Mouse (Mus musculus) midbrain, postnatal 0 days (tissue): ENCODE measurements around the gene Fhdc1. TPM values are rescaled to one million over a fixed set of nuclear protein-coding genes. Genes with fewer than 3 reads are reported as not detected.

Experiments used
- ATAC-seq: fragments of 200-750 bp; cut with Nextera tagmentation; 2 replicates; pipeline ENCODE4 v1.8.0; 2017; ENCODE audit warnings: moderate number of reproducible peaks, mild to moderate bottlenecking, moderate TSS enrichment, moderate library complexity; ENCODE audit not compliant: low FRiP score
- DNase-seq: peaks from one replicate; pipeline ENCODE4 v3.0.0-alpha.2; 2015; ENCODE audit warnings: low spot score
- H3K27ac ChIP-seq: fragments of 300-500 bp; sonication (generic); 2 replicates; pipeline ENCODE4 v1.5.1; 2014; ENCODE audit warnings: low read depth, mild to moderate bottlenecking, low read length, mixed read lengths
- H3K27me3 ChIP-seq: fragments of 300-500 bp; sonication (generic); 2 replicates; pipeline ENCODE4 v1.6.1; 2014; ENCODE audit warnings: low read length, control low read depth, mixed read lengths; ENCODE audit not compliant: insufficient read depth
- H3K36me3 ChIP-seq: fragments of 300-500 bp; sonication (generic); 2 replicates; pipeline ENCODE4 v1.6.1; 2014; ENCODE audit warnings: low read length, control low read depth, mixed read lengths; ENCODE audit not compliant: insufficient read depth
- H3K4me1 ChIP-seq: fragments of 300-500 bp; sonication (generic); 2 replicates; pipeline ENCODE4 v1.6.1; 2014; ENCODE audit warnings: mild to moderate bottlenecking, control low read depth, antibody characterized with exemption, low read length, mixed read lengths; ENCODE audit not compliant: insufficient read depth
- H3K4me2 ChIP-seq: fragments of 300-500 bp; sonication (generic); 2 replicates; pipeline ENCODE4 v1.6.1; 2014; ENCODE audit warnings: low read depth, mild to moderate bottlenecking, low read length, mixed read lengths; ENCODE audit not compliant: poor library complexity, severe bottlenecking
- H3K4me3 ChIP-seq: fragments of 300-500 bp; sonication (generic); 2 replicates; pipeline ENCODE4 v1.5.1; 2014; ENCODE audit warnings: low read depth, mild to moderate bottlenecking, low read length, moderate library complexity
- H3K9ac ChIP-seq: fragments of 300-500 bp; sonication (generic); replicated peaks from 2 replicates; pipeline ENCODE4 v1.6.1; 2014; ENCODE audit warnings: mild to moderate bottlenecking, low read length, moderate library complexity, mixed read lengths; ENCODE audit not compliant: poor library complexity, severe bottlenecking
- H3K9me3 ChIP-seq: fragments of 300-500 bp; sonication (generic); 2 replicates; pipeline ENCODE4 v1.6.1; 2016; ENCODE audit warnings: low read length, control low read depth
- CTCF ChIP-seq: IDR thresholded peaks from 2 replicates; pipeline ENCODE4 v1.5.1; 2016; ENCODE audit warnings: antibody characterized with exemption, mild to moderate bottlenecking
- WGBS: fragments of 180-500 bp; shearing (Covaris S2); extraction: QIAGEN DNeasy Blood & Tissue Kit; methylation state at CpG from one replicate; pipeline ENCODE4 v1.1.7; 2014; 5-methylcytosine and 5-hydroxymethylcytosine counted together
- polyA plus RNA-seq: library from polyadenylated mRNA; unstranded; fragments of >200 nt; fragmentation: Nextera tagmentation; extraction: Ambion mirVana; gene quantifications from 2 replicates; pipeline ENCODE4 v1.2.1, GENCODE M21; 2015
- total RNA-seq: library from RNA; depleted of rRNA; stranded (reverse); fragments of >200 nt; gene quantifications from 2 replicates; pipeline ENCODE4 v1.2.3, GENCODE M21; 2014; rRNA removed

Fhdc1 gene
- 3.7 and 3.8 TPM in 2 replicates for total RNA-seq
- polyA plus RNA-seq, result 3.0 TPM in 2 replicates

DNA sequence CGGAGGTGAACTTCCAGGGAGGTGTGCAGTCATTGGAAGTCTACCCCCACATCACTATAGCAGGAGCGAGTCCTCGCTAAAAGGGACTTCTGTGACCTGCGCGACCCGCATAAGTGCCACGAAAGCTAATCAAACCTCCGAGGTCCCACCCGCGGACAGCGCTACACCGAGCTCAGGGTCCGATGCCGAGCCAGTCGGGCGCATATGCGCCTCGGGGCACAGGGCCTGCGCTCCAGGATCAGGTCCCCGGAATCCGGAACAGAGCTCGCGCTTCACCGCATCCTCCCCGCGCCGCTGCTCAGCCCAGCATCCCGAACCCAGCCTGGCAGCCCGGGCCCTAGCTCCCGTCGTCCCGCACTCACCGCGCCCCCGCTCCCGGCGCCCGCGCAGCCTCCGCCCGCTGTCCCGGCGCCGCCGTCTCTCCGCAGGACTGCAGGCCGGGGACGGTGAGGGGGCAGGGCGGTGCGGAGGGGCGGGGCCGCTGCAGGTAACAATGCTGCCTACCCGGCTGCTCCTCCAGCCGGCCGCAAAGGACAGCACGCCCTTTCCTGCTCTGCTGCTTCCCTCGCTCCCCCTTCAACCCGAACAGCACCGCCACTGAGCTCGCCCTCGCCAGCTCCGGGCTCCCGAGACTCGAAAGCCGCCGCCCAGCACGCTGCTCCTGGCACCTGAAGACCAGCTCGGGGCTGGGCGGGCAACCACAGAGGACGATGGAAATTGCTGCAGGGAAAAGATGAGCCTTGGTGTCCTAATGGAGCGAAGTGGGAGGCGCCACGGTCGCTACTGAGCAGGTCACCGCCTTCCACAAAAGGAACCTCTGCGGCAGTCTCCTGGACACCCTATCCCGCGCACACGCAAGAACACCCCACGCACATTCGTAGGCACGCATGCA is at the start of gene Fhdc1:
Gene Fhdc1 (minus strand): TSS at position 424 of the 892 bp plus-strand sequence.
- WGBS, result under 1% methylated on average over 79 of the region's 82 CpGs
- peak within 1 kb of the TSS; percentile 51; the same call in 1 of the 2 replicates for H3K27ac ChIP-seq
- peak within 1 kb of the TSS; percentile 59 for H3K9ac ChIP-seq
- peak; percentile 14; the same call in 1 of the 2 replicates for TF ChIP-seq CTCF
- 0 out of 2 replicates have a peak, but pooled peaks cover 9% of the 10 kb centered on the region for H3K27me3 ChIP-seq
- ATAC-seq (peak; percentile 72), DNase-seq (peak; percentile 35)
- peaks cover 12% of the 10 kb centered on the region; the same call in 1 of the 2 replicates for H3K4me1 ChIP-seq
- no peaks in the 10 kb centered on the region for H3K36me3 ChIP-seq
- H3K9me3 ChIP-seq, result no peaks in the 10 kb centered on the region
- peak within 1 kb of the TSS; percentile 94 for H3K4me2 ChIP-seq
- peak within 1 kb of the TSS; percentile 71 for H3K4me3 ChIP-seq

DNA sequence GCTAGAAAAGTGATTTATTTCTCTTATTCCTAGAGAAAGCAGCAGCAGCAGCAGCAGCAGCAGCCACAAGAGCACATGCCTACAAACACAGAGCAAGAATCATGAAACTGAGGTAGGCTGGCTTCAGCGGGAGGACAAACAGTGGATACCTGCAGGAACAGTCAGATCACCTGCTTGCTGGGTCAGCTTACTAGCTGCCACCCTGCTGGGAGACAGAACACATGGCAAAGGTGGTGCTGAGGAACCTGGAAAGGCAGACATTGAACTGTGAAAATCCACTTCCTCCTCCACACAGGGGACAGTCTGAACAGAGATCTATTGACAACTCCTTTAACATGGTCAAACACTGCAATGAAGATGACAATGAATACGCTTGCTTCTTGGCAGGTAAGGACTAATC is 48.8 kb upstream of the Fhdc1 start:
- Histone ChIP-seq H3K9ac (no peak overlapping the region), H3K9me3 (no peaks in the 10 kb centered on the region), H3K27ac (no peak overlapping the region), H3K4me2 (no peak overlapping the region), H3K4me3 (no peak overlapping the region), H3K27me3 (no peaks in the 10 kb centered on the region), H3K4me1 (no peaks in the 10 kb centered on the region), H3K36me3 (no peaks in the 10 kb centered on the region)
- WGBS, result 90% methylated on average over 2 of the region's 2 CpGs
- ATAC-seq (no peak), DNase-seq (no peak)
- no peak for TF ChIP-seq CTCF

DNA sequence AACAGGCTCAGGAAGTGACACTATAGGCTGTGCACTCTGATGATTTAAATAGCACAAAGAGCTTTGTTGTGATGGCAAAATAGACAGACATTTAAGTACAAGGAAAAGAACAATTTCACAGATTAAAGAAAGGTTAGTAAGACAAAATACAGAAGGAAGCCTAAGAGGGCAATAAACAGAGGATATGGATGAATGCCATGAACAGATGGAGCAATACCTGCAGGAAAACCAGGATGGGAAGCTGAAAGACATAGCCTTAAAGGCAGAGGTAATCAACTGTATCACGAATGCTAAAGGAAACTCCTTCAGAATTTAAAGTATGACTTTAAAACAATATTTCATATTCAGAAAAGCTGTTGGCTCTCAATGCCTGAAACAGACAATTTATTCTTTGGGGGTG is 44.7 kb upstream of the Fhdc1 start:
- 83% methylated on average over 1 of the region's 1 CpGs for WGBS
- Histone ChIP-seq H3K27me3 (no peaks in the 10 kb centered on the region), H3K4me1 (no peaks in the 10 kb centered on the region), H3K4me2 (no peak overlapping the region), H3K9ac (no peak overlapping the region), H3K4me3 (no peak overlapping the region), H3K27ac (no peak overlapping the region), H3K36me3 (no peaks in the 10 kb centered on the region), H3K9me3 (no peaks in the 10 kb centered on the region)
- ATAC-seq (no peak), DNase-seq (no peak)
- TF ChIP-seq CTCF, result no peak

DNA sequence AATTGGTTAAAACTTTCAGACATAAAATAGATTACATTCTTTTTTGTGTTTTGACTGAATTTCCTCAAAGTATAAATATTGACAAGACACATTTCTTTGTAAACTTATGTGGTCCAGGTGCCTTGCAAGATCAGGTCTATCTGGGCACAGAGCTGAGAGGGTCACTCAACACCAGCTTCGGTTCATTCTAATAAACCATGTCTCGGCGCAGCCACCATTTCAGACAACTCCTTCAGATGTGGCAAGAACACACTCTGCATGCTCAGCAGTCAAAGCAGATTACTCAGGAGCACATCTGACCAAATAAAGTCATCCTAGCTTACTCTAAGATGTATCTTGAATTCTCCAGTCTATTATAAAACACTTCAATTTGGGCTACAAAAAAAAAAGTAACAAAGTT is 35.9 kb upstream of the Fhdc1 start:
- H3K4me3 ChIP-seq, result no peak overlapping the region
- H3K4me1 ChIP-seq, result no peaks in the 10 kb centered on the region
- DNase-seq (no peak), ATAC-seq (no peak)
- no peaks in the 10 kb centered on the region for H3K9me3 ChIP-seq
- no peak for TF ChIP-seq CTCF
- H3K27ac ChIP-seq, result no peak overlapping the region
- no peaks in the 10 kb centered on the region for H3K27me3 ChIP-seq
- H3K4me2 ChIP-seq, result no peak overlapping the region
- WGBS, result 87% methylated on average over 3 of the region's 3 CpGs
- no peak overlapping the region for H3K9ac ChIP-seq
- H3K36me3 ChIP-seq, result no peaks in the 10 kb centered on the region

DNA sequence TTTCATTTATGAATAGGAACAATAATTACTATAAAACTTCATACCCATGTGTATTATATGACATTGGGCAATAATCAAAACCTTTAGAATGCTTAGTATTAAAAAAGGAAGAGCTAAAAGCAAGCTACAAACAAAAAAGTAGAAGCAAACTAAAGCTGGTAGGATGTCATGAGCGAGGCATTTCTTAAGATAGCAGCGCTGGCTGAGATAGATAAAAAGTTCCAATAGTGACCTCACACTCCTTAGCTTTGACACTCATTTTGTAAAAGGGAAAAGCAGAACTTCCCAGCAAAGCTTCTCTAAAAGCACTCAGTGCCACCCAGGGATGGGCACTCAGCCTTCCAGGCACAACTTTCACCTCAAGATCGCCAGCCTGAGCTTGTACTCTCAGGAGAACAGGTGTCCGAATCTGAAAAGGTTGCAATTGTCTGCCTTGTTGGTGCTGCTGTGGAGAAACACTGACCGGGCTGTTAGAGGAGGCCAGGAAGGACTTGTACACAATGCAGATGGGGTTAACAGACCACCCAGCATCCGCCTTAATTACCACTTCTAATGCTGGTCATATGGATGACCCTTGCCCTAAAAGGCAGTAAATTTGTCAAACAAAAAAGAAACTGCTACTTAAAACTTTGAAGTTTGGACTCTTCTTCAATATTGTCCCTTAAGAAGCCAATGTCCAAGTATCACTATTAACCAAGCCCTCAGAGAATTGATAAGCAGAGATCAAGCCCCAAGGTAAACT is 32.7 kb upstream of the Fhdc1 start:
- no peak overlapping the region for H3K9ac ChIP-seq
- ATAC-seq, result no peak
- H3K9me3 ChIP-seq, result no peaks in the 10 kb centered on the region
- no peaks in the 10 kb centered on the region for H3K4me1 ChIP-seq
- DNase-seq, result no peak
- no peak overlapping the region for H3K4me2 ChIP-seq
- TF ChIP-seq CTCF, result no peak
- no peak overlapping the region for H3K27ac ChIP-seq
- 85% methylated on average over 6 of the region's 6 CpGs for whole genome bisulfite sequencing
- no peaks in the 10 kb centered on the region for H3K27me3 ChIP-seq
- H3K4me3 ChIP-seq, result no peak overlapping the region
- H3K36me3 ChIP-seq, result no peaks in the 10 kb centered on the region
